In the genomic region with DNA sequence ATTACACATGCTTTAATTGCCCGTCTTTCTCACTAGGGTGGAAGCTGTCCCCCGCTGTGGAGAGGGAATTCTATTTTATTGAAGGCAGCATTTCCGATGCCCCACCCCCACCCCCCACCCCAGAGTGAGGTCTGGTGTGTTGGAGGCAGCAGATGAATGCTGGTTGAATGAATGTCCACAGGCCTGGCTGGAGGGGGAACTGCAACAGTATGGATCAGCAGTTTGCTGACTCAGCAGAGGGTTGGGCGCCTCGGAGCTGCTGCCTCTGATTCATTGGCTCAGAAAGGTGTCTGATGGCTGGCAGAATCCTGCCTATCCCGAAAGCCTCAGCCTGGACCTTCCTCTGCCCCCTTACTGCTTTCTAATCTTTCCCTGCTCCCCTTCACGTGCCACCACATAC, we compare ENCODE assay signal across 20 mouse cellular contexts.
DNase-seq lines count a peak whose midpoint lies in the region; ATAC-seq lines count a peak whose summit lies in the region.
"Had no signal": no experiment of that assay in that cellular context is flagged by ENCODE, and none has a peak within 500 bp of the region (broad histone marks: within the 10 kb centered on the region; RNA-seq: fewer than 3 reads in every experiment).

No protein-coding gene starts in this region.

- ATAC-seq in hindbrain, embryonic 12.5 days (ENCODE audit: low FRiP score), result peak; percentile 26; the same call in 1 of the 2 replicates
- no peak for ATAC-seq in hindbrain, embryonic 14.5 days (ENCODE audit: low FRiP score)
- ATAC-seq in midbrain, embryonic 14.5 days (ENCODE audit: low FRiP score, low TSS enrichment), result no peak
- ATAC-seq in midbrain, embryonic 13.5 days, result no peak
- ATAC-seq: intestine, embryonic 16.5 days had no signal

- peak; percentile 19 for DNase-seq in embryo, embryonic 10 days (ENCODE audit: low spot score)
- DNase-seq in embryo, embryonic 10.5 days (ENCODE audit: low spot score), result no peak
- DNase-seq in hindbrain, embryonic 14.5 days (ENCODE audit: low spot score), result no peak
- DNase-seq in midbrain, embryonic 14.5 days, result peak; percentile 36
- peak; percentile 25 for DNase-seq in retina, embryonic 14.5 days (ENCODE audit: low spot score)
- no peak for DNase-seq in layer of hippocampus, adult 8-10 months (ENCODE audit: low spot score in 2 of 2)
- DNase-seq: cerebellum, adult 8-10 months; gastrocnemius, postnatal 25 days; kidney, postnatal 14 days; layer of hippocampus, adult 9-11 months; lung, adult 18-20 months; right cerebral cortex, postnatal 25 days; thymus, postnatal 4 days had no signal

- H3K27me3 ChIP-seq in hindbrain, embryonic 12.5 days, result no peaks in the 10 kb centered on the region
- no peaks in the 10 kb centered on the region for H3K27me3 ChIP-seq in hindbrain, embryonic 14.5 days (ENCODE audit: control insufficient read depth, insufficient read depth, low read length)
- no peaks in the 10 kb centered on the region for H3K27me3 ChIP-seq in midbrain, embryonic 14.5 days (ENCODE audit: control insufficient read depth, insufficient read depth, low read length)
- H3K27me3 ChIP-seq in midbrain, embryonic 13.5 days, result no peaks in the 10 kb centered on the region
- H3K27me3 ChIP-seq: embryonic facial prominence, embryonic 13.5 days; neural tube, embryonic 12.5 days had no signal

- no peak overlapping the region for H3K27ac ChIP-seq in hindbrain, embryonic 12.5 days
- H3K27ac ChIP-seq in hindbrain, embryonic 14.5 days, result no peak overlapping the region
- no peak overlapping the region for H3K27ac ChIP-seq in midbrain, embryonic 14.5 days (replicated peaks; ENCODE audit: low read depth, low read length)
- no peak overlapping the region for H3K27ac ChIP-seq in midbrain, embryonic 13.5 days
- H3K27ac ChIP-seq: embryonic facial prominence, embryonic 13.5 days; left cerebral cortex, adult 2 months; neural tube, embryonic 12.5 days had no signal

- 56% methylated on average over 7 of the region's 7 CpGs for WGBS in hindbrain, embryonic 12.5 days
- 42% methylated on average over 7 of the region's 7 CpGs for WGBS in hindbrain, embryonic 14.5 days
- WGBS in midbrain, embryonic 14.5 days, result 56% methylated on average over 7 of the region's 7 CpGs
- WGBS in midbrain, embryonic 13.5 days, result 64% methylated on average over 7 of the region's 7 CpGs

- H3K4me1 ChIP-seq in hindbrain, embryonic 12.5 days, result 0 out of 2 replicates have a peak, but pooled peaks cover 4% of the 10 kb centered on the region
- H3K4me1 ChIP-seq in hindbrain, embryonic 14.5 days (replicated peaks; ENCODE audit: control insufficient read depth, insufficient read depth, low read length), result 0 out of 2 replicates have a peak, but pooled peaks cover 5% of the 10 kb centered on the region
- peaks cover 4% of the 10 kb centered on the region; the same call in 1 of the 2 replicates for H3K4me1 ChIP-seq in midbrain, embryonic 14.5 days (ENCODE audit: control insufficient read depth, insufficient read depth, low read length)
- H3K4me1 ChIP-seq in midbrain, embryonic 13.5 days (replicated peaks), result 0 out of 2 replicates have a peak, but pooled peaks cover 5% of the 10 kb centered on the region
- H3K4me1 ChIP-seq: embryonic facial prominence, embryonic 13.5 days had no signal

- H3K4me2 ChIP-seq in hindbrain, embryonic 12.5 days (replicated peaks), result no peak overlapping the region
- no peak overlapping the region for H3K4me2 ChIP-seq in hindbrain, embryonic 14.5 days (replicated peaks)
- H3K4me2 ChIP-seq in midbrain, embryonic 14.5 days (ENCODE audit: low read length), result no peak overlapping the region
- no peak overlapping the region for H3K4me2 ChIP-seq in midbrain, embryonic 13.5 days (replicated peaks)
- H3K4me2 ChIP-seq: embryonic facial prominence, embryonic 13.5 days; liver, embryonic 11.5 days; neural tube, embryonic 12.5 days had no signal

- H3K9me3 ChIP-seq in hindbrain, embryonic 12.5 days (replicated peaks), result no peaks in the 10 kb centered on the region
- no peaks in the 10 kb centered on the region for H3K9me3 ChIP-seq in hindbrain, embryonic 14.5 days (ENCODE audit: control insufficient read depth, low read length)
- H3K9me3 ChIP-seq in midbrain, embryonic 14.5 days (ENCODE audit: control insufficient read depth, low read length), result no peaks in the 10 kb centered on the region
- no peaks in the 10 kb centered on the region for H3K9me3 ChIP-seq in midbrain, embryonic 13.5 days
- H3K9me3 ChIP-seq: embryonic facial prominence, embryonic 13.5 days; neural tube, embryonic 12.5 days had no signal

- no peak overlapping the region for H3K4me3 ChIP-seq in hindbrain, embryonic 12.5 days
- no peak overlapping the region for H3K4me3 ChIP-seq in hindbrain, embryonic 14.5 days (replicated peaks; ENCODE audit: low read length)
- no peak overlapping the region for H3K4me3 ChIP-seq in midbrain, embryonic 14.5 days (replicated peaks; ENCODE audit: low read depth, low read length)
- H3K4me3 ChIP-seq in midbrain, embryonic 13.5 days (replicated peaks), result no peak overlapping the region
- H3K4me3 ChIP-seq: embryonic facial prominence, embryonic 13.5 days; left cerebral cortex, adult 2 months; neural tube, embryonic 12.5 days had no signal

- no peak overlapping the region for H3K9ac ChIP-seq in hindbrain, embryonic 12.5 days
- no peak overlapping the region for H3K9ac ChIP-seq in hindbrain, embryonic 14.5 days
- H3K9ac ChIP-seq in midbrain, embryonic 14.5 days (replicated peaks; ENCODE audit: low read length), result no peak overlapping the region
- no peak overlapping the region for H3K9ac ChIP-seq in midbrain, embryonic 13.5 days (replicated peaks)
- H3K9ac ChIP-seq: embryonic facial prominence, embryonic 13.5 days; neural tube, embryonic 12.5 days had no signal

- H3K36me3 ChIP-seq in hindbrain, embryonic 12.5 days, result no peaks in the 10 kb centered on the region
- no peaks in the 10 kb centered on the region for H3K36me3 ChIP-seq in hindbrain, embryonic 14.5 days (replicated peaks; ENCODE audit: control insufficient read depth, insufficient read depth)
- H3K36me3 ChIP-seq in midbrain, embryonic 14.5 days (ENCODE audit: control insufficient read depth, insufficient read depth, low read length), result no peaks in the 10 kb centered on the region
- no peaks in the 10 kb centered on the region for H3K36me3 ChIP-seq in midbrain, embryonic 13.5 days
- H3K36me3 ChIP-seq: embryonic facial prominence, embryonic 13.5 days; neural tube, embryonic 12.5 days had no signal

Comparison
In these comparisons a context has a peak if more than half of its experiments do, and no peak if none do; other contexts are left out.
1. DNase-seq: peak in embryo, embryonic 10 days (single experiment), midbrain, embryonic 14.5 days (single experiment) and retina, embryonic 14.5 days (single experiment); none in embryo, embryonic 10.5 days (single experiment), hindbrain, embryonic 14.5 days (single experiment) and layer of hippocampus, adult 8-10 months (0 of 2).